Mouse (Mus musculus): ENCODE measurements at regions not wholly inside any gene's neighbourhood (a gene's known extent, or its start where the extent isn't known, plus 50 kb on each side); places are given as distances from the start of the nearest gene placed in this dataset.

GRCm38 (mm10) chr2:72541246-72541645 is 65.3 kb downstream of the Cdca7 start:
- DNase-seq (ENCODE audit: low read depth, low spot score): no peak

- no peak for DNase-seq (ENCODE audit: low read depth, low spot score)
These were observed 69.5 kb downstream of the Cdca7 start for GRCm38 (mm10) chr2:72545453-72545852.

GRCm38 (mm10) chr2:72546476-72546875 is 70.5 kb downstream of the Cdca7 start:
- DNase-seq (ENCODE audit: low read depth, low spot score): no peak

- DNase-seq (ENCODE audit: low read depth, low spot score): no peak
These were observed 71.0 kb downstream of the Cdca7 start for GRCm38 (mm10) chr2:72546963-72547362.

- no peak for DNase-seq (ENCODE audit: low read depth, low spot score)
These were observed 75.3 kb downstream of the Cdca7 start for GRCm38 (mm10) chr2:72551268-72551667.

- no peak for DNase-seq (ENCODE audit: low read depth, low spot score)
These were observed 78.6 kb downstream of the Cdca7 start for GRCm38 (mm10) chr2:72554603-72555002.

GRCm38 (mm10) chr2:72555116-72555515 is 79.2 kb downstream of the Cdca7 start:
- no peak for DNase-seq (ENCODE audit: low read depth, low spot score)

GRCm38 (mm10) chr2:72555556-72555955 is 79.6 kb downstream of the Cdca7 start:
- no peak for DNase-seq (ENCODE audit: low read depth, low spot score)

GRCm38 (mm10) chr2:72556064-72556821 is 80.3 kb downstream of the Cdca7 start:
- DNase-seq (ENCODE audit: low read depth, low spot score): no peak

- no peak for DNase-seq (ENCODE audit: low read depth, low spot score)
These were observed 81.2 kb downstream of the Cdca7 start for GRCm38 (mm10) chr2:72557161-72557560.

- peak; percentile 34 for DNase-seq (ENCODE audit: low read depth, low spot score)
These were observed 81.8 kb downstream of the Cdca7 start for GRCm38 (mm10) chr2:72557565-72558260.

- no peak for DNase-seq (ENCODE audit: low read depth, low spot score)
These were observed 85.4 kb downstream of the Cdca7 start for GRCm38 (mm10) chr2:72561383-72561782.

- no peak for DNase-seq (ENCODE audit: low read depth, low spot score)
These were observed 102.4 kb downstream of the Cdca7 start for GRCm38 (mm10) chr2:72578322-72578721.

GRCm38 (mm10) chr2:72581136-72581535 is 105.2 kb downstream of the Cdca7 start:
- no peak for DNase-seq (ENCODE audit: low read depth, low spot score)

GRCm38 (mm10) chr2:72588814-72589213 is 112.9 kb downstream of the Cdca7 start:
- DNase-seq (ENCODE audit: low read depth, low spot score): no peak

- DNase-seq (ENCODE audit: low read depth, low spot score): no peak
These were observed 116.1 kb downstream of the Cdca7 start for GRCm38 (mm10) chr2:72592011-72592410.

GRCm38 (mm10) chr2:72596994-72597925 is 121.3 kb downstream of the Cdca7 start:
- no peak for DNase-seq (ENCODE audit: low read depth, low spot score)

- DNase-seq (ENCODE audit: low read depth, low spot score): no peak
These were observed 122.0 kb downstream of the Cdca7 start for GRCm38 (mm10) chr2:72597941-72598340.

GRCm38 (mm10) chr2:72600723-72601122 is 124.8 kb downstream of the Cdca7 start:
- no peak for DNase-seq (ENCODE audit: low read depth, low spot score)

- no peak for DNase-seq (ENCODE audit: low read depth, low spot score)
These were observed 126.2 kb downstream of the Cdca7 start for GRCm38 (mm10) chr2:72602152-72602551.

GRCm38 (mm10) chr2:72612221-72612620 is 136.3 kb downstream of the Cdca7 start:
- no peak for DNase-seq (ENCODE audit: low read depth, low spot score)

GRCm38 (mm10) chr2:72614256-72614655 is 138.3 kb downstream of the Cdca7 start:
- DNase-seq (ENCODE audit: low read depth, low spot score): no peak

Data from embryo, embryonic 11.5 days (tissue).